Mouse (Mus musculus) urinary bladder, adult 2 months (tissue): Measurements from ENCODE around the gene Ern1. TPM values are rescaled to one million over a fixed set of nuclear protein-coding genes. Genes with fewer than 3 reads are reported as not detected.
"Not testable (repeated sequence)": the region's sequence is repeated elsewhere in the genome, so short reads cannot be mapped to it uniquely, and the experiment has no call there.

Experiments
- DNase-seq: peaks from one replicate; pipeline ENCODE4 v3.0.0; 2022; ENCODE audit warnings: low spot score
- polyA plus RNA-seq: library from polyadenylated mRNA; depleted of rRNA; stranded (reverse); fragments of >200 nt; gene quantifications from 2 replicates; pipeline ENCODE4 v1.2.3, GENCODE M21; 2012

The Ern1 gene
- polyA plus RNA-seq, 1 experiment = 12.0 TPM

DNA sequence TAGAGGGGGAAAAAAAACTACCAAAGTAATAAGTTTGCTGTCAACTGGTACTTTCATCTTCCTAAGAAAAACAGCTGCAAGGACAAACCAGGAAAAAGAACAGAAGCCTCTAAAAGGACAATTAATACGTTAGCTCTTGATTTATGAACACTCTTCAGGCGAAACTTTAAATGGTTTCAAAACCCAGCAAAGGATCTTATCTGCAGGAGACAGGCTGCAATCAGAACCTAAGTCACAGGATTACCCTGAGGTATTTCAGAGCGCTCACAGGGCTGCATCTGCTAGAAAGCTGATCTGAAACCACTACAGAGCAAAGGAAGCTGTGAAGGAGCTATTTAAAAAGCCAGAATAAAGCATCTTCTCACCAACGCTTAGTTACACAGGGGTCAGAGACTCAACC, 6.0 kb downstream of the Ern1 start:
- DNase-seq = no peak

DNA sequence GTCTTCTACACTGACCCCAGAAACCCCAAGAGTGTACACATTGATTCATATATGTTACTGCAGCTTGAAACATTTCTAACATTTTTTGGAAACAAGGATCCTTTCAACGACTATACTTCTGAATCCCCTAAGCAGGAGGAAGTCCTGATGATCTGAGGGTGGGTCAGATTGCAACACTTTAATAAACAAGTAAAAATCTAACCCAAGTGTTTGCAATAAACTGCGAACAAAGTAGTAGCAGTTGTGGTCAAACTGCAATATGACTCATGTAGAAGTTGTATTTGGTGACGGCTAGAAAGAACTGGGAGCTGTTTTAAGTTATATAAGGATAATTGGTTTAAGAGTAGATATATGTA, 7.1 kb downstream of the Ern1 start:
- no peak for DNase-seq

DNA sequence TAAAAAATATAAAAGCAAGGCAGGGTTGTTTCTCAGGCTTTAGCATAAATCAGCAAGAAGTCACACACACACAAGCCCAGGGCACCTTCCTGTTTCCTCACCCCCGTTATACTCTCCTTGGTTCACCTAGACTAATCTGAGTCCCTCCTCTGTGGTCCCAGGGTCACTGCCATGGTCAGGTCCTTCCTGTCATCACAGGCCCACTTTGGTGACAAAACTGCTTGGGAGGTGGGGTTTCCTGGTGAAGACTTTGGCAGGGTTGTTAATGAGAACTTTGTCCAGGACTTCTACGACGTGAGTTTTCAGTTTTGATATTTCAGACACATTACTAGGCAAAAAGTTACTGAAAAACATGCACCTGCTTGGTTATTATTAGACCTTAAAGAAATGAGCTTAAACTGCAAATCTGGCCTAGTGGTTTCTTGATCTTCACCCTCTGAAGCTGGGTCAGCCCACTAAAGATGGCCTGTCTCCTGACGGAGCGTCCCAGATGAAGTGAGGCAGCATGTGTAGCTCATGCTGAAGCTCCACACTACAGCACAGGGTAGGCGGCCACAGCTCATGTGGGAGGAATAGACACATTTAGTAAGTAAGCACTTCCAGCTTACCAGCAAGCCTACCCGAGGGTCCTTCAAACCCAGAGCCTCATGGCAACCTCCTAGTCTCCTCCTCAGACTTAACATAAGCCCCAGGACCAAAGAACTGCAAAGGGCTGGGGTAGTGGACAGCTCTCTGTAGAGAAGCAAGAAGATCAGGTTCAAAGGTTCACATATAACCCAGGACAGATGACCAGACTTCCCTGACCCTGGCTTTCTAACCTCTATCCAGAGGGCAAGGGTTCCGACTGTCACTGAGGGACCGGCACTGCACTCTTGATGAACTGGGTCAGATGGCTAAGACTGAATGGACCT, 7.8 kb downstream of the Ern1 start:
- no peak for DNase-seq

DNA sequence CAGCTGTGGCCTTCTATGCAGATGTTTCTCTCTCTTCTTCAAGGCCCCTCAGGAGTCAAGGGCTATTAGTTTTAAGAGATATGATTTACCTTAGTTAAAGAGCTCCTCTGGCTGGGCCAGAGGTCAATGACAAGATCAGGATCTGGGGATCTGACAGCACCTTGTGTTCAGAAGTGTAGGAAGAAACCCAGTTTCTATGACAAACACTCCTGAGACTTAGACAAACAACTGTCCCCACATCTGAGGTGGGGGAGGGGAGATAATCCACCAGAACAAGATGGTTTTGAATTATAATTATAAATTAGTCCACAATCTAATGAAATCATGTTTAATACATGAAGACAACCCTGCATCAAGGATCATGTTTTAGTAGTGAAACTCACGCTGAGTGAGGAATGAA, 8.9 kb downstream of the Ern1 start:
- DNase-seq = no peak

DNA sequence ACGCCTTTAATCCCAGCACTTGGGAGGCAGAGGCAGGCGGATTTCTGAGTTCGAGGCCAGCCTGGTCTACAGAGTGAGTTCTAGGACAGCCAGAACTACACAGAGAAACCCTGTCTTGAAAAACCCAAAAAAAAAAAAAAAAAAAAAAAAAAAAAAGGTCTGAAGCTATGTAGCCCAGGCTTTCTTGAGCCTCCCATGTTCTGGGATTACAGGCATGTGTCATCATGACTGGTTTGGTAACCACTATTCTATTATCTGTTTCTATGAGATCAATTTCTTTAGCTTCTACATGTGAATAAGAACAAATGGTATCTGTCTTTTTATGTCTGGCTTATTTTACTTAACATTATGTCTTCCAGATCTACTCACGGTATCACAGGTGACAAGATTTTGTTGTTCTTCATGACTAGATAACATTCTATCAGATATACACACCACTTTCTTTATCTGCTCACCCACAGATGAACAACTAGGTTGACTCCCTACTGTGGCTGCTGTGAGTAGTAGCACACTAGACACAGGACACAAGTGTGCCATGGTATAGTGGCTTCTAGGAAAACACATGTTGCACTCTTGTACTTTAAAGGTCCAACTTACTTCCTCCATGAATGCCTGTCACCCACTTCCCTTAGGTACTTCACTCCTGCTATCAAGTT, 10.0 kb downstream of the Ern1 start:
- no peak for DNase-seq

DNA sequence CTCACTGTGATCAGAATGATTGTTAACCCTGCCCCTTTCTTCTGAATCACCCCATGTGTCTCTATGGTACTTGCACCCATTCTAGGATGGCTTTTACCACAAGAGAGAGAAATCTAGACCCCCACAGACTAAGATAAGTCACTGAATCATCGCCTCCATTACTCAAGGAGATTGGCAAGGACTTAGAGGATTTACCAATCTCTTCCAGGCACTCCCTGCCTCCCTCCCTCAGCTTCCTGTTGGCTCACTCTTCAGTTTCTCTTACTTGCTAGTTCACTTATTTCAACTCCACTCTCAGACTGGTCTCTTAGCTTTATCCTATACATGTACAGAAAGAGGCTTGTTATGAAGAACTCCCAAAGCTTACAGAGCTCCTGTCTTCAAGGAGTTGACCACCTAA, 12.3 kb downstream of the Ern1 start:
- DNase-seq = no peak

DNA sequence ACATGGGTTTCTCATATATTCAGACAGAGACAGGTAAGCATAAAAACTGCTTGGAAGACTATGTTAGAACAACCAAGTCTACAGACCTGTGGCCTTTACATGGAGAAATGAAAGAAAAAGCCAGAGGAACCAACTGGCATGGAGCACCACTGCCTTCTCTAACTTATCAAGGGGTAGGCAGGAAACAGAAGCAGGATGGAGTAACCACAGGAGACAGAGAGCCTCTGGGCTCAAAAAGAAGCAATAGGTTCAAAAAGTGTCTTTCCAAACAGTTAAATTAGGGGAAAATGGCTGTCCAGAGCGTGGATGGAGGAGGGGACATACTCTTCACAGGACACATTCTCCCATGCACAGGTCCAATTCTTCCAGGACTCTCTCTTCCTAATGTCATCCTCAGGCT, 16.0 kb downstream of the Ern1 start:
- no peak for DNase-seq

DNA sequence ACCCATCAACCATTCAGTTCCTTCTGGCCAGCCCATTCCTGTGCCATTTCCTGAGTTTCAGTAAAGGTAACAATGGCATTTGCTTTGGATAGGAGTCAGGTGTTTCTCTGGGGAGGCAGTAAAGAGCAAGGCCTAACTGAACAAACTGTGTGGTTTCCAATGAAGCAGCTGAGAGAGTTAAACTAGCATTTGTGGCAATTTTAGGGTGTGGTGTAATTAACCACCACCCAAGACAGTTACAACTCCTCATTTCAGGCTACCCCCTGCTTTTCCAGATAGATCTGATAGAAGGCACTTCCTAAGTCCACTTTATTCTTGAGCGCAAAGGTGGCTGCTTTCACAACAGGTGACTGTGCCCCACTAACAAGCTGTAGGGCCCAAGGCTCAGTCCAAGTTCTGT, 19.1 kb downstream of the Ern1 start:
- no peak for DNase-seq

DNA sequence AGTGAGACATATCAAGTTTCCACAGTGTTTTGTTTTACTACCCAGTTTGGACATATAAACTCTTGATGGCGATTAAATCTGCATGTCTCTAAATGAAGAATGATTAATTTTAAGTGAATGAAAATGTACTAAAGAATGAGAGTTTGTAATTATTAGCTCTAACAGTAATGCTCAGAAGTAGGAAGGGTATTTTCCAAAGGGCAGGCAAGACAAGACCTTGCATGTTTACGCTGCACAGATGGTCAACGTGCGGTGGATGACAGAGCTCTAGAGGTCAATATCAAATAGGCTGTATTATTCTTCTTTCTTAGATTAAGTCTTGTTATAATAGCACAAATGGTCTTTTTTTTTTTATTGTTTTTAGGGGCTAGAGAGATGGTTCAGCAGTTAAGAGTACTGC, 21.7 kb downstream of the Ern1 start:
- DNase-seq = no peak

DNA sequence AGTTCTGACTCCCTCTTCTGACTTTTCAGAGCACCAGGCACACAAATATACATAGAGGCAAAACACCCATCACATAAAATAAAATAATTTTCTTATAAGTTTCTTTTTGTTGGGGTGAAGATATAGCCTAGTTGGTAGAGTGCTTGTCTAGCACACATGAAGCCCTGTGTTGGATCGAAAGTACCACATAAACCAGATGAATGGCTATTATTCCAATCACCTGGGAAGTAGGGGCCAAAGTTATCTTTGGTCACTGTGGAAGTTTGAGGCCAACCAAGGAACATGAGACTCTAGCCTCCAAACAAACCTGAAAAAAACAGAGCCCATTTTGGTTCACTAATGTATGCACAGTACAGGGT, 22.1 kb downstream of the Ern1 start:
- DNase-seq = no peak

DNA sequence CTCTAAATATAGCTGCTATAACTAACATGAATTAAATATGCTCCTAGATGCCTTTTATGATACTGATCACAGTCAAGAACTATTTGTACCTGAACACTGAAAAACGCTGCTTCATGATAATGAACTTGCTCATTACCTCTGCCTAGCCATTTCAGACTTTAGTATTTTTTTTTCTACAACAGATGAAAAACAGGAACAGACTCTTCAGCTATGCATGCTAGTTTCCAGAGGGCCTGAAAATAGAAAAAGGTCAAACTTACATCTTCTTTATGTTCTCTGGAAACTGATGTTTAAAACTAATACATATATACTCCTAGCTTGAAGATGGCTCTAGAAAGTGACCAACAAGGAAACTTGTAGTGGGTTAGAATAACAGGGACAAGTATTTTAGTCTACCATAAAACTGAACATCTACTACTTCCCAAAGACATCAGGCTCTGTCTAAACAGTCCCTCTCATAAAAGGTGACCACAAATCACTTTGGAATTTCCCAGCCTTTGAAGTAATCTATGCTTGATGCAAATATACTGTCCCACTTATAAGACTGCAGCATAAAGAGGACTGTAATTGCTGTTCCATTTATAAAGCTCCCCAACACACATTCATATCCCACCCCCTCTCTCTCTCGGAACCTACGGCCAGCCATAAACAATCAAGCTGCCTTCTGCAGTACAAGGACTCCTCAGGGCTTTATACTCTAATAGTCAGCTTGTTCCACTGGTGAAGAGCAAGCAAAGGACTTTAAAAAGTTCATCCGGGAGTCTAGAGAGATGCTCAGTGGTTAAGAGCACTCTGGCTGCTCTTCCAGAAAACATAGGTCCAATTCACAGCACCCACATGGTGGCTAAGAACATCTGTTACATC, 22.7 kb downstream of the Ern1 start:
- no peak for DNase-seq

DNA sequence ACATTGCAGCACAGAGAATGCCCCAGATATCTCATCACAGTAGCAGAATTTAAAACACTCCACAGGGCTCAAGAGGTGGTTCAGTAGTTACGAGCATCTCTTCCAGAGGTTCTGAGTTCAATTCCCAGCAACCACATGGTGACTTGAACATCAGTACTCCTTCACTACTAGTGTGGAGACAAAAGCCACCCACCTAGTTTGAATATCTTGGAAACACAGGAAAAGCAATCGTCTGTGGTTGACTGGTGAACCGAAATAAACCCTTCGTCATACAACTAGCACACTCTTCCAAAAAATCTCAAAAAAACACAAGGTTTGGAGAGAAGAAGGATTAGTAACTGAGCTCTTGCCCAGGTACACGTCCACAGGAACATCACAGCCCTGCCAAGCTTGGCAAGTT, 23.8 kb downstream of the Ern1 start:
- DNase-seq = no peak

DNA sequence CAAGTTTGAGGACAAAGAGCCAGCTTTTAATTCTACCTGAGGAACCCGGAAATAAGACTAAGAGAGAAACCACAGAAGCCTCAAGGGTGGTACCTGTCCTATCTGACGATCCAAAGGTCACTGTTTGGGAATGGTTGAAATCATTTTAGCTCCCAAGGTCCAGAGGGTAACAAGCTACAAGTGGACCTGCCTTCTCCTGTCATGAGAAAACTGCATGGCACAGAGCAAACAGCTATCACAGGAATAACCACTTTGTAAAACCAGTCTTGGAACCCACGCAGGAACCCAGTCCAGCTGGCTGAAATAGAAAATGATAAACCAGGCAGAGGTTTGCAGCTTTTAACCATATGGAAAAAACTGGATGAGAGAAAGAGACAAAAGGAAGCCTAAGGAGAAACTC, 25.3 kb downstream of the Ern1 start:
- DNase-seq = no peak

DNA sequence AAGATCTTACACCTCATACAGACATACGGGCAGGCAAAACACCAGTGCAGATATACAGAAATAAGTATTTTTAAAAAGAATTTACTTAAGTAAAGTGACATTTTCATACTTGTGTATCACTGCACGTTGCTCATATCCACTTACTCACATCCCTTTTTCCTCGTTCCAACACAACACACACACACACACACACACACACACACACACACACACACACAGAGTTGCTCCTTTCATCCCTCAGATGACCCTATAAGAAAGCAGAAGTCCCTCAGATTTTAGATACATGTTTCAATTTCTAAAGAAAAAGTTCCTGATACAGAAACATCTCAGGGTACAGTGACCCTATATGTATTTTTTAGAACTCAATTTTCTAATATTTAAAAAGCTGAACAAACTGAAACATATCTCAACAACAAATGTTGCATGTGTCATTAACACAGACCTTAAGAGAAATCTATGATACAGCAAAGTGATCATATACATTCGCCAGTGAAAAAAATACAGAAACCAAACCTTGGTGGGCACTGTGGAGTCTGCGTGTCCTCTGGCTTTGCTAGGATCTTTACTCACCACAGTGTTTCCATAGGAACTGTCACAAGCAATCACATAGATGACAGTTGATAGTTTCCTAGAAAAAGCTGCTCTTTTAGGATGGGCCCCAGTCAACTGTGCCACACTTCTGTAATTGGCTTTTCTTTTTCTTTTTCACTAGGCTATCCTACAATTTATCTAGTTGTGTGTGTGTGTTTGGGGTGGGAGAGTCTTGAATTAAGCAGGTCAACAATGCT, 26.3 kb downstream of the Ern1 start:
- no peak for DNase-seq

DNA sequence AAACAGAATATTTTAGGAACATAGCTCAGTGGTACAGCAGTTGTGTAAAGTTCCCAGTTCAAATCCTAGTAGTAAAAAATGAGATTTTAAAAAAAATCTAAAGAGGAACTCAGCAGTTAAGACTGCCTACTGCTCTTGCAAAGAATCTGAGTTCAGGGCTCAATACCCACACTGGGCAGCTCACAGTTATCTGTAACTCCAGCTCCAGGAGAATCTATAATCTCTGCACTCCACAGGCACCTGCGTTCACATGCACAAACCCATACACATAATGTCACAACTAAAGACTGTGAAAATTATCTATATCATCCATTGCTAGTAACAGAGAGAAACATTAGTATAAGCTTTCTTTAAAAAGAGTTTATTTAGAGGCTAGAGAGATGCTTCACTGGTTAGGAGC, 27.0 kb downstream of the Ern1 start:
- no peak for DNase-seq

DNA sequence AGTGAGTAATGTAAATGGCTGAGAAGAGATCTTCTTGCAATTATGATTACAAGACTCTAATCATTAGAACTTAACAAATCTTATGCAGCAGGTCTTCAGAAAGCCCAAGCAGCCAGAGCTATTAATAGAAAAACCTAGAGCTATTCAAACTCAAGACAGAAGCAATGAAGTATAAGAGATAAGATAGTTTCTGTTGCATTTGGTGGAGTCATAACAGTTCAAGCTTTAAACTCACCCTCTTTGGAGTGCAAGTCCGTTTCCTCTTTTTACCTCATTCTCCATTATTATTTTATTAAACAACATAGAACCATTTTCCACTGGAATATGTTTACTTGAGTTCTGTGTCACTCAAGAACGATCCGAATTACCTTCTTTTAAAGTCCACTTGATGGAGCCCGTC, 29.1 kb downstream of the Ern1 start:
- no peak for DNase-seq

DNA sequence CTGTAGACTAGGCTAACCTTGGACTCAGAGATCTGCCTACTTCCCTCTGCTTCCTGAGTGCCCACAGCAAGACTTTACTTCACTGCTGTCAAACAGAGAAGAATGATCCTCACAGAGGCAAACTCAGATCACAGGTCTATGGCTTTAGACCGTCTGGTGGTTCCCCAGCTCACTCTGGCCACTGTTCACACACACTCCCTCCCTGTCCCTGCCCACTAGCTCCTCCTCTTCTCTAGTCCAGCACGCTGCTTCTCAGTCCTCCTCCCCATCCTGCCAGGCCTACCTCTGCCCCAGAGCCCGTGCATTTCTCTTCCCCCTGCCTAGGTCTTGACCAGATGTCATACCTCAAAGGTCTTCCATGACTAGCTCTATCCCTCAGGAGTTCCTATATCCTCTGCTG, 44.0 kb downstream of the Ern1 start:
- no peak for DNase-seq

DNA sequence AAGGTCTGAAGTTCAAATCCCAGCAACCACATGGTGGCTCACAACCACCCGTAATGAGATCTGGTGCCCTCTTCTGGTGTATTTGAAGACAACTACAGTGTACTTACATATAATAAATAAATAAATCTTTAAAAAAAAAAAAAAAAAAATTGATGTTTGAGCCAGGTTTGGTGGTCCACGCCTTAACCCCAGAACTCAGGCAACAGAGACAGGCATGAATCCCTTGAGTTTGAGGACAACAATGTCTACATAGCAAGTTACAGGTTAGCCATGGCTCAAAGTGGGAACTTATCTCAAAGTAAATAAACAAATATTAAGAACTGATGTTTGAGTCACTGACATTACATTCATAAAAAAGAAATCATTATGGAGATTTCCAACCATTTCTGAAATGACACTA, 45.1 kb downstream of the Ern1 start:
- not testable (repeated sequence) for DNase-seq

DNA sequence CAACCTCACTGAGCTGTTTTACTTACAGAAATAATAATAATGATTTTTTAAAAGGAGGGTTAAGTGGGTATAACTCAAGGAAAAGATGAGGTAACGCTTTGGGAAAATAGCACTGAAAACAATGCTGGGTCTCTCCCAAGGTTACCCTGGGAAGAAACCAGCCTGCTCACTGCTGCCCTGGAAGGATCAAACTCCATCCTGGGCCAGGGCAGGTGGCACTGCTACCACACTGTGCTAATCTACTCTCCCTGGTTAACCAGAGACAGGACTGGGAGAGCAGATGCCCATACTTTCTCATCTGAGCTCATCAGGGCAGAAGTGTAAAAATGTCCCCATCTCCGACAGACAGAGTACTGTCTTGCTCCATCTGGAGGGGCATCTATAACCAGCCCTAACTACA, 47.3 kb downstream of the Ern1 start:
- DNase-seq = no peak

DNA sequence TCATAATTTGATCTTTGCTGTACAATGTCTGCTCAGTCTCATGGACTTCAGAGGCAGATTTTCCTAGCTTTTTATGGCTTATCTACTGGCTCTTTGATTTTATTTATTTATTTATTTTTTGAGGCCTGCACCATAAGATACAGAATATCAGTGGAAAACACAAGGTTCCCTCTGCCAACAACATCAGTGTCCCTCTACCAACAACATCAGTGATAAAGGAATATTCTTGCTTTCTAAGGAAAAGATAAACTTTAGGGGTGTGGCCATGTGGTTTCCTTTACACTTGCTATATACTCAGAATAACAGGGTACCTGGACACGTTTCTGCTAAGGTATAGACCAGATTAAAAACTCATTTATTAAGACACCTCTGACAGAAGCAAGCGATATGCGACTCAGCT, 48.3 kb downstream of the Ern1 start:
- no peak for DNase-seq

DNA sequence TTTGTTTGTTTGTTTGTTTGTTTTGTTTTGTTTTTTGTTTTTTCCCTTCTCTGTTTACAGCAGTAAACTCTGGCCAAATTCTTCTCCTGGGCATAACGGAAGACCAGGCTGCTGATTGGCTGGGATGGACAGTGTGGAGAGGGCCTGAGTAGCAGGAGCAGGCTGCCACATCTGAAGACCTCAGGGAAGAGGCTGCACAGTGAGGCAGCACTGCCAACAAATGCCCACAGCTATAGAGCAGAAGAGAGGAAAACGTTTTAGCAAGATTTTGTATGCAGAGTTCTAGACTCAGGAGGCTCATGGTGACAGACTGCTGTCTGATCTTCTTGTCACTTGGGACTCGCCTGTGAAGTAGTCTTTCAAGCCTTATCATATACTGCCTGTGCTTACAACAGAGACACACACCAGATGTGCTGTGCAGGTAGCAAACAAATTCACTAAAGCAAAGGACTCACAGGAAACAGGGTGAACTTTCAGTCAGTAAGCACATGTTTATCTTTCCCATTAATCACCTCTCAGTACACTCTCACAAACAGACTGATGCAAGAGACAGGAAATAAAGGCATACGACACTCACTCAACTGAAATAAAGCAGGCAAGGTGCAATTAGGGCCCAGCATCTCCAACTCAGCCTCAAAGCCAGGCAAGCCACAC, 49.0 kb downstream of the Ern1 start:
- no peak for DNase-seq
